Mouse (Mus musculus): ENCODE measurements around the gene Gramd4. TPM values are rescaled to one million over a fixed set of nuclear protein-coding genes. Genes with fewer than 3 reads are reported as not detected.

Gene Gramd4
- polyA plus RNA-seq, 1 experiment = 15.0 TPM

DNA sequence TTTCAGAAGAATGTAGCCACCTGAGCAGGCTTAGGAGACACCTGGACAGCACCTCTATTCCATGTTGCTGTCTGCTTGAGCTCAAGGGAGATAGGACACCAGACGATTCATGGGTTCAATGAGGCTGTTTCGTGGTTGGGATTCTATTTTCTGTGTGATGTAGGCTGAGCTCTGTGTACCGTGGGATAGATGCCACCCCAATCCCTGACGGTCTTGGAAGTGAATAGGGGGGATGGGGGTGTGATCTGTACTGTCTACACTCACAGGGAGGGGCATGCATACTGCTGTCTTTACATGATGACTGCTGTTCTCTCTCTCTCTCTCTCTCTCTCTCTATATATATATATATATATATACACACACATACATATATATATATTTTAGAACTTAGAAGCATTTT, 7.9 kb downstream of the Gramd4 start:
- Histone ChIP-seq H3K27me3 (ENCODE audit: control insufficient read depth, insufficient read depth, insufficient read length) (no peaks in the 10 kb centered on the region), H3K36me3 (ENCODE audit: control insufficient read depth, insufficient read depth) (no peaks in the 10 kb centered on the region), H3K4me3 (no peak overlapping the region), H3K4me2 (ENCODE audit: low read depth) (no peak overlapping the region), H3K79me2 (ENCODE audit: control insufficient read depth, insufficient read depth) (peaks cover 74% of the 10 kb centered on the region), H3ac (ENCODE audit: control insufficient read depth, insufficient read length) (no peak overlapping the region)
- TF ChIP-seq MYOG (IDR thresholded peaks at IDR 0.05; ENCODE audit: control insufficient read depth in 1 of 3, insufficient read depth in 1 of 3, insufficient read length in 2 of 3, low read depth in 2 of 3) (no peak), MAX (IDR thresholded peaks at IDR 0.05; ENCODE audit: low read depth) (no peak), TCF12 (IDR thresholded peaks at IDR 0.05; ENCODE audit: insufficient read depth, poor library complexity, severe bottlenecking) (no peak), CEBPB (IDR thresholded peaks at IDR 0.05; ENCODE audit: insufficient read depth, poor library complexity, severe bottlenecking) (no peak)

- peaks cover 64% of the 10 kb centered on the region for H3K79me2 ChIP-seq (ENCODE audit: control insufficient read depth, insufficient read depth)
- TF ChIP-seq MYOD1 (IDR thresholded peaks at IDR 0.05; ENCODE audit: control insufficient read depth in 1 of 3, insufficient read length in 2 of 3, low read depth in 2 of 3) (peak in 2 of 3 experiments; percentile 48 to 54), E2F4 (IDR thresholded peaks at IDR 0.05; ENCODE audit: insufficient read depth) (no peak), MYOG (IDR thresholded peaks at IDR 0.05; ENCODE audit: control insufficient read depth in 1 of 3, insufficient read depth in 1 of 3, insufficient read length in 2 of 3, low read depth in 2 of 3) (peak in 1 of 3 experiments; percentile 39)
- H3K4me2 ChIP-seq (ENCODE audit: low read depth) = peak overlapping the region; percentile 90
- H3K27me3 ChIP-seq (ENCODE audit: control insufficient read depth, insufficient read depth, insufficient read length) = no peaks in the 10 kb centered on the region
- H3K36me3 ChIP-seq (ENCODE audit: control insufficient read depth, insufficient read depth) = no peaks in the 10 kb centered on the region
- H3K4me3 ChIP-seq = peak overlapping the region; percentile 6
- no peak overlapping the region for H3ac ChIP-seq (ENCODE audit: control insufficient read depth, insufficient read length)
These were observed 9.5 kb downstream of the Gramd4 start for GRCm38 (mm10) chr15:86066836-86067580.

GRCm38 (mm10) chr15:86067581-86067910, 10.1 kb downstream of the Gramd4 start:
- Histone ChIP-seq H3K36me3 (ENCODE audit: control insufficient read depth, insufficient read depth) (no peaks in the 10 kb centered on the region), H3K79me2 (ENCODE audit: control insufficient read depth, insufficient read depth) (peaks cover 59% of the 10 kb centered on the region), H3ac (ENCODE audit: control insufficient read depth, insufficient read length) (no peak overlapping the region), H3K4me2 (ENCODE audit: low read depth) (peak overlapping the region; percentile 90), H3K4me3 (peak overlapping the region; percentile 6), H3K27me3 (ENCODE audit: control insufficient read depth, insufficient read depth, insufficient read length) (no peaks in the 10 kb centered on the region)
- no peak for TF ChIP-seq USF1 (IDR thresholded peaks at IDR 0.05; ENCODE audit: low read depth)
- peak in 1 of 3 experiments; percentile 70 for TF ChIP-seq MYOG (IDR thresholded peaks at IDR 0.05; ENCODE audit: control insufficient read depth in 1 of 3, insufficient read depth in 1 of 3, insufficient read length in 2 of 3, low read depth in 2 of 3)
- no peak for TF ChIP-seq SRF (IDR thresholded peaks at IDR 0.05; ENCODE audit: control insufficient read depth, insufficient read length, low read depth)
- TF ChIP-seq MYOD1 (IDR thresholded peaks at IDR 0.05; ENCODE audit: control insufficient read depth in 1 of 3, insufficient read length in 2 of 3, low read depth in 2 of 3) = peak in 2 of 3 experiments; percentile 15 to 79
- no peak for TF ChIP-seq TCF3 (IDR thresholded peaks at IDR 0.05; ENCODE audit: insufficient read length, low read depth)
- peak; percentile 90 for TF ChIP-seq MAX (IDR thresholded peaks at IDR 0.05; ENCODE audit: low read depth)
- TF ChIP-seq REST (IDR thresholded peaks at IDR 0.05; ENCODE audit: insufficient read depth, insufficient read length) = no peak
- no peak for TF ChIP-seq E2F4 (IDR thresholded peaks at IDR 0.05; ENCODE audit: insufficient read depth)
- TF ChIP-seq POLR2A (IDR thresholded peaks at IDR 0.05; ENCODE audit: insufficient read length, low read depth) = no peak
- TF ChIP-seq CEBPB (IDR thresholded peaks at IDR 0.05; ENCODE audit: insufficient read depth, poor library complexity, severe bottlenecking) = no peak
- no peak for TF ChIP-seq TCF12 (IDR thresholded peaks at IDR 0.05; ENCODE audit: insufficient read depth, poor library complexity, severe bottlenecking)
- peak; percentile 59 for TF ChIP-seq POLR2AphosphoS2 (IDR thresholded peaks at IDR 0.05; ENCODE audit: insufficient read length, low read depth)

GRCm38 (mm10) chr15:86067941-86068495, 10.5 kb downstream of the Gramd4 start:
- Histone ChIP-seq H3K4me3 (peak overlapping the region; percentile 6), H3ac (ENCODE audit: control insufficient read depth, insufficient read length) (no peak overlapping the region), H3K27me3 (ENCODE audit: control insufficient read depth, insufficient read depth, insufficient read length) (no peaks in the 10 kb centered on the region), H3K36me3 (ENCODE audit: control insufficient read depth, insufficient read depth) (no peaks in the 10 kb centered on the region), H3K79me2 (ENCODE audit: control insufficient read depth, insufficient read depth) (peaks cover 54% of the 10 kb centered on the region), H3K4me2 (ENCODE audit: low read depth) (peak overlapping the region; percentile 90)
- TF ChIP-seq CEBPB (IDR thresholded peaks at IDR 0.05; ENCODE audit: insufficient read depth, poor library complexity, severe bottlenecking) (no peak), E2F4 (IDR thresholded peaks at IDR 0.05; ENCODE audit: insufficient read depth) (no peak), MYOD1 (IDR thresholded peaks at IDR 0.05; ENCODE audit: control insufficient read depth in 1 of 3, insufficient read length in 2 of 3, low read depth in 2 of 3) (no peak), REST (IDR thresholded peaks at IDR 0.05; ENCODE audit: insufficient read depth, insufficient read length) (no peak), MYOG (IDR thresholded peaks at IDR 0.05; ENCODE audit: control insufficient read depth in 1 of 3, insufficient read depth in 1 of 3, insufficient read length in 2 of 3, low read depth in 2 of 3) (no peak), TCF3 (IDR thresholded peaks at IDR 0.05; ENCODE audit: insufficient read length, low read depth) (no peak), POLR2A (IDR thresholded peaks at IDR 0.05; ENCODE audit: insufficient read length, low read depth) (no peak), SRF (IDR thresholded peaks at IDR 0.05; ENCODE audit: control insufficient read depth, insufficient read length, low read depth) (no peak), USF1 (IDR thresholded peaks at IDR 0.05; ENCODE audit: low read depth) (no peak), TCF12 (IDR thresholded peaks at IDR 0.05; ENCODE audit: insufficient read depth, poor library complexity, severe bottlenecking) (no peak), MAX (IDR thresholded peaks at IDR 0.05; ENCODE audit: low read depth) (no peak), POLR2AphosphoS2 (IDR thresholded peaks at IDR 0.05; ENCODE audit: insufficient read length, low read depth) (no peak)

Measured in myocyte (in vitro differentiated cells).